Comparison of ENCODE assay signal across 9 mouse cellular contexts in genomic region chrX:153359331-153360215, GRCm38 (mm10).
DNase-seq lines count a peak whose midpoint lies in the region; ATAC-seq lines count a peak whose summit lies in the region.
"Had no signal": no experiment of that assay in that cellular context is flagged by ENCODE, and none has a peak within 500 bp of the region (broad histone marks: within the 10 kb centered on the region; RNA-seq: fewer than 3 reads in every experiment).

No protein-coding gene starts in this region.

- peak overlapping the region; percentile 39 for H3K4me3 ChIP-seq in embryonic facial prominence, embryonic 11.5 days (ENCODE audit: low read depth, low read length)
- H3K4me3 ChIP-seq in liver, embryonic 12.5 days: peak overlapping the region; percentile 51

- peak overlapping the region; percentile 75 for H3K4me2 ChIP-seq in embryonic facial prominence, embryonic 11.5 days (ENCODE audit: low read depth, low read length)
- H3K4me2 ChIP-seq in liver, embryonic 12.5 days: peak overlapping the region; percentile 72

- H3K36me3 ChIP-seq in embryonic facial prominence, embryonic 11.5 days (replicated peaks; ENCODE audit: control insufficient read depth, insufficient read depth, low read depth, low read length): no peaks in the 10 kb centered on the region
- no peaks in the 10 kb centered on the region for H3K36me3 ChIP-seq in liver, embryonic 12.5 days

- H3K9me3 ChIP-seq in embryonic facial prominence, embryonic 11.5 days (replicated peaks; ENCODE audit: control insufficient read depth, low read length): no peaks in the 10 kb centered on the region
- no peaks in the 10 kb centered on the region for H3K9me3 ChIP-seq in liver, embryonic 12.5 days (replicated peaks)

- H3K9ac ChIP-seq in embryonic facial prominence, embryonic 11.5 days (replicated peaks; ENCODE audit: low read length): no peak overlapping the region; the same call in 1 of the 2 replicates
- H3K9ac ChIP-seq in liver, embryonic 12.5 days: peak overlapping the region; percentile 51; the same call in 1 of the 2 replicates

- DNase-seq in heart, adult 11 months: peak; percentile 89
- no peak for DNase-seq in heart, postnatal 25 days (ENCODE audit: low spot score)
- DNase-seq in embryonic facial prominence, embryonic 11.5 days (ENCODE audit: low spot score): peak; percentile 24
- DNase-seq in heart, adult 9 months (ENCODE audit: low spot score in 2 of 2): peak; percentile 4 to 14
- peak; percentile 11 to 18 for DNase-seq in kidney, adult 8-10 months
- DNase-seq in spleen, postnatal 36 days (ENCODE audit: low spot score in 2 of 2): peak; percentile 55 to 62

- no peaks in the 10 kb centered on the region; the same call in 1 of the 2 replicates for H3K27me3 ChIP-seq in embryonic facial prominence, embryonic 11.5 days (ENCODE audit: control insufficient read depth, insufficient read depth, low read length)
- H3K27me3 ChIP-seq in liver, embryonic 12.5 days (replicated peaks): peaks cover 22% of the 10 kb centered on the region; the same call in 1 of the 2 replicates
- H3K27me3 ChIP-seq: CH12.LX had no signal

- intact Hi-C loops in heart, postnatal 25 days (cut with DNase I): loop anchor here (10.0 kb wide), 1 partner anchor 355 kb away; the partner anchor contains the start of gene Usp51

- H3K4me1 ChIP-seq in embryonic facial prominence, embryonic 11.5 days (ENCODE audit: control insufficient read depth, insufficient read depth, low read length): no peaks in the 10 kb centered on the region
- peaks cover 11% of the 10 kb centered on the region; the same call in 1 of the 2 replicates for H3K4me1 ChIP-seq in liver, embryonic 12.5 days

- 15% methylated on average over 41 of the region's 43 CpGs for WGBS in embryonic facial prominence, embryonic 11.5 days
- WGBS in liver, embryonic 12.5 days (ENCODE audit: insufficient replicate concordance): 5% methylated on average over 42 of the region's 43 CpGs

- peak; percentile 70 for ATAC-seq in embryonic facial prominence, embryonic 11.5 days (replicated peaks; ENCODE audit: insufficient number of reproducible peaks, low FRiP score, low TSS enrichment, low read depth)
- ATAC-seq in liver, embryonic 12.5 days: peak; percentile 94
- peak; percentile 70 for ATAC-seq in monocyte, adult 5-6 weeks (replicated peaks; ENCODE audit: insufficient number of reproducible peaks, low FRiP score, low TSS enrichment, poor library complexity, severe bottlenecking)

- H3K27ac ChIP-seq in embryonic facial prominence, embryonic 11.5 days (replicated peaks; ENCODE audit: low read depth, low read length): no peak overlapping the region
- H3K27ac ChIP-seq in liver, embryonic 12.5 days: no peak overlapping the region
